Comparison of ENCODE assay signal across 8 mouse cellular contexts in the genomic region with DNA sequence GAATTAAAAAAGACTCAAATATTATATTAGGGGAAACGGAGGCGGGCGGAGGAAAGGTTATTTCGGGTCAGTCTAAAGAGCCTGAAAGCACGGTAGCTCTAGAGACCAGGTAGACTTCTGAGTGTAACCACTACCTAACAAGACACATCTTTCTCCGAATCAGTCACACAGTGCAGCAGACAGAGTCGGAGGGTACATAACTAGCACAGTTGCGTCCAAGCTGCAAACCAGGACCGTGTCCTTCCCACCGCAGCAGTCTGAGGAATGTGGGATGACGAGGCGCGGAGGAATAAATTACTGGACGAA. TPM values are rescaled to one million over a fixed set of nuclear protein-coding genes. Genes with fewer than 3 reads are reported as not detected.
DNase-seq lines count a peak whose midpoint lies in the region; ATAC-seq and TF ChIP-seq lines count a peak whose summit lies in the region.

No protein-coding gene starts in this region.

- peak; percentile 45; the same call in 1 of the 2 replicates for ATAC-seq in heart, embryonic 13.5 days (ENCODE audit: extremely low read depth, insufficient number of reproducible peaks, low FRiP score, low TSS enrichment)
- peak; percentile 58; the same call in 1 of the 2 replicates for ATAC-seq in hindbrain, embryonic 14.5 days (ENCODE audit: low FRiP score)
- peak; percentile 67 for ATAC-seq in midbrain, embryonic 12.5 days (ENCODE audit: low FRiP score, low read depth)

- H3K4me1 ChIP-seq in heart, embryonic 13.5 days, result peaks cover 16% of the 10 kb centered on the region
- no peaks in the 10 kb centered on the region; the same call in 1 of the 2 replicates for H3K4me1 ChIP-seq in bone marrow, adult 2 months (ENCODE audit: control insufficient read depth, insufficient read depth, low read length)
- H3K4me1 ChIP-seq in hindbrain, embryonic 14.5 days (replicated peaks; ENCODE audit: control insufficient read depth, insufficient read depth, low read length), result peaks cover 23% of the 10 kb centered on the region
- H3K4me1 ChIP-seq in midbrain, embryonic 12.5 days, result peaks cover 15% of the 10 kb centered on the region

- no peak for DNase-seq in heart, postnatal 14 days
- DNase-seq in hindbrain, embryonic 14.5 days (ENCODE audit: low spot score), result no peak
- DNase-seq in urinary bladder, postnatal 25 days (ENCODE audit: low spot score), result no peak
- no peak for DNase-seq in kidney, postnatal 25 days
- no peak for DNase-seq in embryo, embryonic 10.5 days (ENCODE audit: low spot score)

- no peaks in the 10 kb centered on the region for H3K27me3 ChIP-seq in heart, embryonic 13.5 days (replicated peaks)
- H3K27me3 ChIP-seq in hindbrain, embryonic 14.5 days (ENCODE audit: control insufficient read depth, insufficient read depth, low read length), result no peaks in the 10 kb centered on the region
- H3K27me3 ChIP-seq in midbrain, embryonic 12.5 days, result no peaks in the 10 kb centered on the region

- peak overlapping the region; percentile 99 for H3K4me3 ChIP-seq in heart, embryonic 13.5 days
- peak overlapping the region; percentile 94 for H3K4me3 ChIP-seq in bone marrow, adult 2 months (replicated peaks; ENCODE audit: control insufficient read depth, low read depth, low read length)
- H3K4me3 ChIP-seq in hindbrain, embryonic 14.5 days (replicated peaks; ENCODE audit: low read length), result peak overlapping the region; percentile 97
- peak overlapping the region; percentile 99 for H3K4me3 ChIP-seq in midbrain, embryonic 12.5 days

- peak overlapping the region; percentile 97 for H3K4me2 ChIP-seq in heart, embryonic 13.5 days
- H3K4me2 ChIP-seq in hindbrain, embryonic 14.5 days (replicated peaks), result peak overlapping the region; percentile 61
- H3K4me2 ChIP-seq in midbrain, embryonic 12.5 days (replicated peaks), result peak overlapping the region; percentile 87

- H3K9me3 ChIP-seq in heart, embryonic 13.5 days, result no peaks in the 10 kb centered on the region
- no peaks in the 10 kb centered on the region for H3K9me3 ChIP-seq in hindbrain, embryonic 14.5 days (ENCODE audit: control insufficient read depth, low read length)
- no peaks in the 10 kb centered on the region for H3K9me3 ChIP-seq in midbrain, embryonic 12.5 days

- no peaks in the 10 kb centered on the region; the same call in 1 of the 2 replicates for H3K36me3 ChIP-seq in heart, embryonic 13.5 days
- H3K36me3 ChIP-seq in hindbrain, embryonic 14.5 days (replicated peaks; ENCODE audit: control insufficient read depth, insufficient read depth), result no peaks in the 10 kb centered on the region
- H3K36me3 ChIP-seq in midbrain, embryonic 12.5 days, result no peaks in the 10 kb centered on the region

- no peak for TF ChIP-seq CTCF in bone marrow, adult 2 months (IDR thresholded peaks at IDR 0.05; ENCODE audit: control insufficient read depth, insufficient read depth, low read length)

- WGBS in heart, embryonic 13.5 days, result 16% methylated on average over 14 of the region's 14 CpGs
- WGBS in bone marrow, adult 2 months, result 5% methylated on average over 14 of the region's 14 CpGs
- WGBS in hindbrain, embryonic 14.5 days, result 21% methylated on average over 14 of the region's 14 CpGs
- 21% methylated on average over 14 of the region's 14 CpGs for WGBS in midbrain, embryonic 12.5 days

- TF ChIP-seq POLR2A in bone marrow, adult 2 months (IDR thresholded peaks at IDR 0.05; ENCODE audit: borderline replicate concordance, control insufficient read depth, low read depth, low read length), result no peak

- peak overlapping the region; percentile 88 for H3K27ac ChIP-seq in heart, embryonic 13.5 days (replicated peaks)
- peak overlapping the region; percentile 91 for H3K27ac ChIP-seq in bone marrow, adult 2 months (ENCODE audit: control insufficient read depth, insufficient read depth, low read depth, low read length, poor library complexity)
- peak overlapping the region; percentile 89 for H3K27ac ChIP-seq in hindbrain, embryonic 14.5 days
- H3K27ac ChIP-seq in midbrain, embryonic 12.5 days (replicated peaks), result peak overlapping the region; percentile 70

- H3K9ac ChIP-seq in heart, embryonic 13.5 days, result peak overlapping the region; percentile 96
- peak overlapping the region; percentile 80 for H3K9ac ChIP-seq in hindbrain, embryonic 14.5 days
- H3K9ac ChIP-seq in midbrain, embryonic 12.5 days (replicated peaks), result peak overlapping the region; percentile 68

- intact Hi-C loops in heart, postnatal 14 days (cut with DNase I), result no loop called here

RNA-seq across cellular contexts. Expression of a gene that starts 0.8 kb away (rescaled TPM):
- polyA plus RNA-seq in heart, embryonic 13.5 days (2015; fragmentation: Nextera tagmentation; extraction: Ambion mirVana), result 4.9 and 6.7 TPM in 2 replicates
- total RNA-seq in heart, postnatal 14 days (2021), result 10 to 100 TPM; 11.4 to 11.6 TPM
- polyA plus RNA-seq in bone marrow, adult 2 months (2011; ENCODE audit: insufficient read depth, insufficient read length, low replicate concordance, missing spikeins), result 1.8 and 4.4 TPM in 2 replicates
- polyA plus RNA-seq in hindbrain, embryonic 14.5 days (2014; fragmentation: Nextera tagmentation; extraction: Ambion mirVana), result 5.9 and 7.3 TPM in 2 replicates
- 5.0 and 5.1 TPM in 2 replicates for polyA plus RNA-seq in midbrain, embryonic 12.5 days (2016; fragmentation: Nextera tagmentation; extraction: Ambion mirVana)

RNA-seq across cellular contexts. Expression of a gene that starts 0.9 kb away (rescaled TPM):
- polyA plus RNA-seq in heart, embryonic 13.5 days (2015; fragmentation: Nextera tagmentation; extraction: Ambion mirVana), result 5.9 and 6.5 TPM in 2 replicates
- total RNA-seq in heart, postnatal 14 days (2021), result 10 to 100 TPM; 24.4 to 29.0 TPM
- 10.9 and 17.9 TPM in 2 replicates for polyA plus RNA-seq in bone marrow, adult 2 months (2011; ENCODE audit: insufficient read depth, insufficient read length, low replicate concordance, missing spikeins)
- 16.4 and 18.5 TPM in 2 replicates for polyA plus RNA-seq in hindbrain, embryonic 14.5 days (2014; fragmentation: Nextera tagmentation; extraction: Ambion mirVana)
- polyA plus RNA-seq in midbrain, embryonic 12.5 days (2016; fragmentation: Nextera tagmentation; extraction: Ambion mirVana), result 11.9 and 12.7 TPM in 2 replicates
